Comparison of ENCODE assay signal across 8 mouse cellular contexts in genomic region chrX:106015571-106016322, GRCm38 (mm10). TPM values are rescaled to one million over a fixed set of nuclear protein-coding genes. Genes with fewer than 3 reads are reported as not detected.
DNase-seq lines count a peak whose midpoint lies in the region; ATAC-seq lines count a peak whose summit lies in the region.

Cox7b (plus strand) TSS chrX:106015700.

- H3K4me3 ChIP-seq in forebrain, embryonic 12.5 days (replicated peaks): peak within 1 kb of the TSS; percentile 56
- H3K4me3 ChIP-seq in heart, embryonic 16.5 days (ENCODE audit: low read length): peak within 1 kb of the TSS; percentile 73
- peak within 1 kb of the TSS; percentile 70 for H3K4me3 ChIP-seq in liver, embryonic 13.5 days (replicated peaks)
- peak within 1 kb of the TSS; percentile 59 for H3K4me3 ChIP-seq in stomach, embryonic 15.5 days (replicated peaks)

- H3K4me1 ChIP-seq in forebrain, embryonic 12.5 days: 0 out of 2 replicates have a peak, but pooled peaks cover 6% of the 10 kb centered on the region
- H3K4me1 ChIP-seq in heart, embryonic 16.5 days (ENCODE audit: control insufficient read depth, insufficient read depth, low read length): peaks cover 6% of the 10 kb centered on the region
- H3K4me1 ChIP-seq in liver, embryonic 13.5 days (replicated peaks): peaks cover 16% of the 10 kb centered on the region
- no peaks in the 10 kb centered on the region for H3K4me1 ChIP-seq in stomach, embryonic 15.5 days

- no peaks in the 10 kb centered on the region for H3K27me3 ChIP-seq in forebrain, embryonic 12.5 days
- H3K27me3 ChIP-seq in heart, embryonic 16.5 days (ENCODE audit: control insufficient read depth, insufficient read depth, low read length): no peaks in the 10 kb centered on the region
- no peaks in the 10 kb centered on the region for H3K27me3 ChIP-seq in liver, embryonic 13.5 days
- H3K27me3 ChIP-seq in stomach, embryonic 15.5 days (replicated peaks): no peaks in the 10 kb centered on the region

- H3K4me2 ChIP-seq in forebrain, embryonic 12.5 days: peak within 1 kb of the TSS; percentile 48
- peak within 1 kb of the TSS; percentile 53 for H3K4me2 ChIP-seq in heart, embryonic 16.5 days (ENCODE audit: low read depth, low read length)
- H3K4me2 ChIP-seq in liver, embryonic 13.5 days: peak within 1 kb of the TSS; percentile 51
- peak within 1 kb of the TSS; percentile 30 for H3K4me2 ChIP-seq in stomach, embryonic 15.5 days

- WGBS in forebrain, embryonic 12.5 days: 14% methylated on average over 26 of the region's 26 CpGs
- 11% methylated on average over 26 of the region's 26 CpGs for WGBS in heart, embryonic 16.5 days
- 9% methylated on average over 26 of the region's 26 CpGs for WGBS in liver, embryonic 13.5 days (ENCODE audit: insufficient replicate concordance)
- WGBS in stomach, embryonic 15.5 days: 14% methylated on average over 26 of the region's 26 CpGs

- peaks cover 11% of the 10 kb centered on the region; the same call in 1 of the 2 replicates for H3K36me3 ChIP-seq in forebrain, embryonic 12.5 days (replicated peaks)
- H3K36me3 ChIP-seq in heart, embryonic 16.5 days (ENCODE audit: control insufficient read depth, insufficient read depth): 0 out of 2 replicates have a peak, but pooled peaks cover 2% of the 10 kb centered on the region
- peaks cover 15% of the 10 kb centered on the region for H3K36me3 ChIP-seq in liver, embryonic 13.5 days
- no peaks in the 10 kb centered on the region for H3K36me3 ChIP-seq in stomach, embryonic 15.5 days

- peak within 1 kb of the TSS; percentile 83 for H3K27ac ChIP-seq in forebrain, embryonic 12.5 days
- peak within 1 kb of the TSS; percentile 92 for H3K27ac ChIP-seq in heart, embryonic 16.5 days (ENCODE audit: low read length)
- H3K27ac ChIP-seq in liver, embryonic 13.5 days: peak within 1 kb of the TSS; percentile 83
- peak within 1 kb of the TSS; percentile 84 for H3K27ac ChIP-seq in stomach, embryonic 15.5 days

- peak; percentile 78 for ATAC-seq in cerebellum, adult (ENCODE audit: insufficient number of reproducible peaks, low FRiP score, low TSS enrichment)
- peak; percentile 28; the same call in 1 of the 2 replicates for ATAC-seq in forebrain, embryonic 12.5 days (ENCODE audit: low FRiP score)
- ATAC-seq in heart, embryonic 16.5 days (replicated peaks; ENCODE audit: extremely low read depth, insufficient read depth, low FRiP score): 0 out of 2 replicates have a peak, but pooled peaks have one; percentile 15
- peak; percentile 28 for ATAC-seq in liver, embryonic 13.5 days (ENCODE audit: low read depth)
- ATAC-seq in stomach, embryonic 15.5 days (ENCODE audit: insufficient read depth, low FRiP score, low read depth): peak; percentile 40; the same call in 1 of the 2 replicates

- H3K9me3 ChIP-seq in forebrain, embryonic 12.5 days: no peaks in the 10 kb centered on the region
- no peaks in the 10 kb centered on the region for H3K9me3 ChIP-seq in heart, embryonic 16.5 days (replicated peaks; ENCODE audit: control insufficient read depth, low read length)
- no peaks in the 10 kb centered on the region for H3K9me3 ChIP-seq in liver, embryonic 13.5 days (replicated peaks)
- no peaks in the 10 kb centered on the region for H3K9me3 ChIP-seq in stomach, embryonic 15.5 days

- H3K9ac ChIP-seq in forebrain, embryonic 12.5 days: peak within 1 kb of the TSS; percentile 72
- peak within 1 kb of the TSS; percentile 82 for H3K9ac ChIP-seq in heart, embryonic 16.5 days (ENCODE audit: low read length)
- peak within 1 kb of the TSS; percentile 73 for H3K9ac ChIP-seq in liver, embryonic 13.5 days
- H3K9ac ChIP-seq in stomach, embryonic 15.5 days: peak within 1 kb of the TSS; percentile 49

- DNase-seq in ES-CJ7 (ENCODE audit: low read depth, low spot score): peak; percentile 92
- peak; percentile 81 to 86 for DNase-seq in kidney, postnatal 25 days
- DNase-seq in liver, embryonic 13.5 days: peak; percentile 72
- DNase-seq in neural tube, embryonic 10.5 days (ENCODE audit: extremely low spot score, low spot score): peak; percentile 66

RNA-seq across cellular contexts. Expression of gene Cox7b, which starts in this region (rescaled TPM):
- 284 and 287 TPM in 2 replicates for polyA plus RNA-seq in forebrain, embryonic 12.5 days (2016; fragmentation: Nextera tagmentation; extraction: Ambion mirVana)
- polyA plus RNA-seq in heart, embryonic 16.5 days (2015; fragmentation: Nextera tagmentation; extraction: Ambion mirVana): 884 and 895 TPM in 2 replicates
- 303 and 349 TPM in 2 replicates for polyA plus RNA-seq in liver, embryonic 13.5 days (2015; fragmentation: Nextera tagmentation; extraction: Ambion mirVana)
- 412 and 422 TPM in 2 replicates for polyA plus RNA-seq in stomach, embryonic 15.5 days (2015; fragmentation: Nextera tagmentation; extraction: Ambion mirVana)

Comparison
In these comparisons a context has a peak if more than half of its experiments do, and no peak if none do; other contexts are left out.
1. Peak in every context shown above with its lines: DNase-seq, ATAC-seq, H3K4me3 ChIP-seq and H3K27ac ChIP-seq.
2. ATAC-seq: peak in every context shown above with its lines; median percentile 78 in cerebellum, adult; 40 in stomach, embryonic 15.5 days; 28 in forebrain, embryonic 12.5 days; 28 in liver, embryonic 13.5 days; 15 in heart, embryonic 16.5 days.